Mouse (Mus musculus): ENCODE measurements at regions not wholly inside any gene's neighbourhood (a gene's known extent, or its start where the extent isn't known, plus 50 kb on each side); places are given as distances from the start of the nearest gene placed in this dataset.
A peak's percentile ranks its signal among the peaks of the same experiment; 100 is the strongest.
"Not testable (repeated sequence)": the region's sequence is repeated elsewhere in the genome, so short reads cannot be mapped to it uniquely, and the experiment has no call there.

DNA sequence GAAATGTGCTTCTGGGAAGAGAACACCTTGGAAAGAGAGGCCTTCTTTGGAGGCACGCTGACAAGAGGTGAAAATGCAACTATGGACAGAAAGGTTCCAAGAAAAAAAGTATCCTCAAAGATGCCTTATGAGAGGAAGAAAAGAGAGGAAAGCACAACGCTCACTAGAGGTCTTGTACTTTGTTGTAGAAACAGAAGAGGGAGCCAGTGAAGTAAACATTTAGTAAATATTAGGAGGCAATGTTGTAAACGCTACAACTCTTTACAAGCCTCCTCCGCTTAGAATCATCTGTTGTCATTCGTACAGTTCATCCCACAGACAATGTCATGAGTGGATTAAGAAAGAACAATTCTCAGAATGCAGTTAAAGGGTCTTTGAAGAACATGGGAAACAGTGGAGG is 77.4 kb downstream of the Tfpi2 start:
- DNase-seq (ENCODE audit: low spot score): peak; percentile 12

DNA sequence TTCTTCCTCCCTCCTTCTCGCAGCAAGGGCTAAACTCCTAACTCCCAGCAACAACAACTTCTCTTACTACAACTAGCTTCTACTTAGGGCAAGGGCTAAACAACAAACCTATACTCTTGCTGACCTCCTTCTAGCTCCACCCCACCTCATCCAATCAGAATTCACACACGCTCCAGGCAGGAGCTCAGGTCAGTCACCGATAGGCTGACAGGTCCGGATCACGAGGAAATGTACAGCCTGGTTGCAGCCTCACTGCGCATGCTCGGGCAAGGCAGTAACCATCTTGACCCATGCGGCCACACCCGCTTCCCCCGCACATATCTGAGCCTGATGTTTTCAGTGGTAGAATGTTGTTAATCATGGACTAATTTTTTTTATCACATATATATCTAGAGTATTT is 84.0 kb downstream of the Tfpi2 start:
- no peak for DNase-seq (ENCODE audit: low spot score)

DNA sequence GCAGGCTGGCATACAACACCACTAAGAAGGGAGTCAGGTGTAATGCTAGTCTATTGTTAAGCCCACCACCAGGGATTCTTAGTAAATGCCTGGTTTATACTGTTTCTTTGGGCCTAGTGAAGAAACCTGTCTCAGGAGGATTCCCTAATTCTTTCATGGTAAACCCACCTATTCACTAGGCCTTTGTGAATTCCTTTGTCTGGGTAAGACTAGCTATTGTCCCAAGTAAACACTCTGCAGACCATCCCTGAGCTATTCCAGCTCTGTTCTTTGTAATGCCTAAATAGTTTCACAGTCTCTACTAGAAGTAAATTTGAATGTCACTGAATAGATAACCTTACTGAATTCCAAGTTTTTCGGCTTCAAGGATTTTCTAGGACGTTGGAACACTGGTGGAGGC is 111.3 kb upstream of the Calcr start:
- not testable (repeated sequence) for DNase-seq (ENCODE audit: low spot score)

DNA sequence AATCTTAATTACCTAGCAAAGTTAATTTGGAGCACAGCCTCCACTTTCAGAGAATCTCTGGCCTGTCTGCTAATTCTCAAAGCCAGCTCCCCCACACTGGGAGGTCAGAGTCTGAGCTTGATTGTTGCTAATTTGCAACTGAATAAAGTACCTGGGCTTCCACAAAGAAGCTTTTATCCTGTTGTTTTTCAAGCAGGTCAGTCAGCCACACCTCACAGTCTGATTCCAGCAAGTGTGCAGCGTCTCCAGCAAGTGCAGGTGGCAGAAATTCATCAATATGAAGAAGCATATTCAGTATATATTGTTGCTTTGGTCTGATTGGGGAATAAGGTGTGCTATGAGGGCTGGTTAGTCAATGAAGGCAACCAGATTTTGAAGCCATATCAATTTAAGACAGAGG is 110.3 kb upstream of the Calcr start:
- DNase-seq (ENCODE audit: low spot score): not testable (repeated sequence)

DNA sequence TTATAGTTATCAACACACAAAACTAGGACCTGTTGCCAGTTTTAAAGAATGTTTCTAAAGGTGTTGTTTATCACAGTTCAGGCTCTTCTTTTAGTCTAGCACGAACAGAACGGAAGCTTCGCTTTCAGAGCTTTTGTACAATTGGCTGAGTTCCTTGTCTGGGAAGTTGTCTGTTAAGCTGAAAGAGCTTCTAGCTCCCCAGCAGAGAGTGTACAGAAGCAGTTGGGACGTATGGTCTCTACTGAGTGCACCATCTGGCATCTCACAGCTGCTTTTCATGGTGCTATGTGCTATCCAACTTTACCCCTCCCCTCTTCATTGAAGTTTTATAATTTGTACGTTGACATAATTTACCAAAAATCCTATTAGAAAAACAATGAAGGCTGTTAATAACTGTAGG is 96.5 kb upstream of the Calcr start:
- DNase-seq (ENCODE audit: low spot score): no peak

DNA sequence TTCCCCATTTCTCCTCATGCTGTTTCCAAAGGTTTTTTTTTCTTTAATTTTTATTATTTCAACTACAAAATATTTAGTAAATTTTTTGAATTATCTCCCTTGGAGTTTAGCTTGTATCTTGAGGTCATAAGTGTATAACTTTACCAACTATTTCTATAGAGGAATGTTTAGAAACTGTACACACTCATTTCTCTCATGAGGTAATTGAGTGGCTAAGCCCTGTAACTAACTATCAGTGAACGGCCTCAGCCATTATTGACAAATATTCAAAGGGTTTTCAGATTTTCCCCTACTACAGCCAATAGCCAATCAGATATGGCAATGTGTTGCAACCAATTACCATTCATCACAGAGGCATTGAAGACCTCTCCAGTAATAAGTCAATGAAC is 96.1 kb upstream of the Calcr start:
- no peak for DNase-seq (ENCODE audit: low spot score)

DNA sequence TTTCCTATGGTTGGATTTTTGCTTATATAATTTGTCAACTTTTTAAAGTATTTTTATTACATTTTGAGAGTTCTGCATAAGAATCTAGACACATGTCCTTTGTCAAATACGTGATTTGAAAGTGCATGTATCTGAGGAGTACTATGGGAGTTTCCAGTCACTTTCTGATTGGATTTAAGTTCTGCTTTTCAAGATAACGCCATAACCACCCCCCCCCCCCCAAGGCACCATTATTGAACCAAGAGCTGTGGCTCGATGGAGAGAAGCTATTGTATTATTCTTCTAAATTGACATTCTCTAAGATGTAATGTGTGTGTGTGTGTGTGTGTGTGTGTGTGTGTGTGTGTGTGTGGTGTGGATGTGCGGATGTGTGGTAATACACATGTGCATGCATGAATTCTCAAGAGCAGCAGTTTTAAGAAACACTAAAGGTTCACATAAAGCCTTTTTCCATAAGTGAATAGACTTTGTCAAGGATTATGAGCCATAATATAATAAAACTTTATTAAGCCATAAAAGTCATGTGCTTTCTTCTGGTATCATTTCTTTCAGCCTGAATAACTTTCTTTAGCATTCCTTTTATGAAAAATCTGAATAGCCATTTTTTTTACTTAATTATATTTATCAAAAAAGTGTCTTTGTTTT is 95.5 kb upstream of the Calcr start:
- no peak for DNase-seq (ENCODE audit: low spot score)

DNA sequence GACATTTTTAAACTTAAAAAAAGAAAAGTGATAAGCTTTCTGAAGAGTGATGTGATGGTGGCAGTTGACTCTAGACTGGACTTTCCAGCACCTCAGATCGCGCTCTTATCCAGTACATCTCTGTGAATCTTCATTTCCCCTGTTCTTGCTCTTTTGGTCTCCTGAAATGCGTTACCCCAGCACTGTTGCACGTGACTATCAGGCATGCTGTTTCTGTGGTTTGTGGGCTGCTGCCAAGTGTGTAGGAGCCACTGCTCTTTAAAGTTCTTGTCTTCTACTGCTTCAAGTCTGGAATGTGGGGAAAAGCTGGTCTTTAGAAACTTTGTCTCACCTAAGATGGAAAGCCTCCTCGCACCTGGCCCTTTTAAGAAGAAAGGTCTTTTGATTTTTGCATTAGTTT is 85.6 kb upstream of the Calcr start:
- no peak for DNase-seq (ENCODE audit: low spot score)
